Mouse (Mus musculus): Measurements from ENCODE around the gene Atp23.

DNA sequence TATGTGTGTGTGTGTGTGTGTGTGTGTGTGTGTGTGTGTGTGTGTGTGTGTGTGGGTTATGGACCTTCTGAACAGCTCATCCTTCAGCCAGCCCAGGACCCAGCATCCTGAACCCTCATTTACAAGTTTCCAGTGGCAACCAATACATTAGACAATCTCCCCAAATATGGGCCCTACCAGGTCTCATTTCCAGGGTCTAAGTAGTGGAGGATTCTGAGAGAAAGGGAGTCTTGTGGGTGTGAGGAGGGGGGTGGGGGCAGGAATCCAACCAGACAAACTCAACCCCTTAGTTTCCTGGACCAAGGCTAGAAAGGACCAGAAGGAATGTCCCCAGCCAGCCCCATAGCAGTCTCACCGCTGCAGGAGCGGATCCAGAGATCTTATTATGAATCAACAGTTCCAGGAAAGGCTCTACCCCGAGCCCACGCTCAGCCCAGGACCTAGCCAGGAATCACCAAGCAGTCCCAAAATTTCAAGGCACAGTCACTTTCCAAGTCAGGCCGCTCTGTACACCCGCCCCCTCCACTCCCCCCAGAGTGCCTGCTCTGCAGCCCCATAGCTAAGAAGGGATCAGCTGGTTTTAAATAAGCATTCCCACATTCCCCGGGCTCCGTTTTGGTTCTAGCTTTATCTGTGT lies 30.1 kb upstream of the Atp23 start:
- no peak for TF ChIP-seq CTCF (IDR thresholded peaks at IDR 0.05; ENCODE audit: insufficient read depth, low read length)
- TF ChIP-seq POLR2A (IDR thresholded peaks at IDR 0.05; ENCODE audit: borderline replicate concordance, extremely low read depth, low read depth, low read length): no peak
